Mouse (Mus musculus): Measurements from ENCODE around the gene Adgrg6. TPM values are rescaled to one million over a fixed set of nuclear protein-coding genes. Genes with fewer than 3 reads are reported as not detected.

The Adgrg6 gene
- polyA plus RNA-seq, 1 experiment = 1.9 TPM

- Histone ChIP-seq H3K27ac (ENCODE audit: insufficient read depth, low read length) (no peak overlapping the region), H3K4me3 (ENCODE audit: insufficient read depth, low read length) (no peak overlapping the region), H3K4me1 (ENCODE audit: control insufficient read depth, insufficient read depth, low read length) (no peaks in the 10 kb centered on the region)
- TF ChIP-seq CTCF (IDR thresholded peaks at IDR 0.05; ENCODE audit: extremely low read depth, insufficient read depth, low read length) = no peak
- TF ChIP-seq POLR2A (IDR thresholded peaks at IDR 0.05; ENCODE audit: extremely low read depth, insufficient read depth, low read length) = no peak
Observed at GRCm38 (mm10) chr10:14358271-14358670, 187.2 kb downstream of the Adgrg6 start.

Other genes starting within 250 kb of the Adgrg6 start
- 83.6 and 89.5 TPM in 2 replicates for gene Vta1, start 159.9 kb upstream of the Adgrg6 start, polyA plus RNA-seq (2012; rRNA removed)
- 1.3 and 1.8 TPM in 2 replicates for gene Nmbr, start 159.9 kb upstream of the Adgrg6 start, polyA plus RNA-seq (2012; rRNA removed)
- gene Gje1, start 172.6 kb upstream of the Adgrg6 start, polyA plus RNA-seq (2012; rRNA removed) = not detected in 2 replicates